In the genomic region with DNA sequence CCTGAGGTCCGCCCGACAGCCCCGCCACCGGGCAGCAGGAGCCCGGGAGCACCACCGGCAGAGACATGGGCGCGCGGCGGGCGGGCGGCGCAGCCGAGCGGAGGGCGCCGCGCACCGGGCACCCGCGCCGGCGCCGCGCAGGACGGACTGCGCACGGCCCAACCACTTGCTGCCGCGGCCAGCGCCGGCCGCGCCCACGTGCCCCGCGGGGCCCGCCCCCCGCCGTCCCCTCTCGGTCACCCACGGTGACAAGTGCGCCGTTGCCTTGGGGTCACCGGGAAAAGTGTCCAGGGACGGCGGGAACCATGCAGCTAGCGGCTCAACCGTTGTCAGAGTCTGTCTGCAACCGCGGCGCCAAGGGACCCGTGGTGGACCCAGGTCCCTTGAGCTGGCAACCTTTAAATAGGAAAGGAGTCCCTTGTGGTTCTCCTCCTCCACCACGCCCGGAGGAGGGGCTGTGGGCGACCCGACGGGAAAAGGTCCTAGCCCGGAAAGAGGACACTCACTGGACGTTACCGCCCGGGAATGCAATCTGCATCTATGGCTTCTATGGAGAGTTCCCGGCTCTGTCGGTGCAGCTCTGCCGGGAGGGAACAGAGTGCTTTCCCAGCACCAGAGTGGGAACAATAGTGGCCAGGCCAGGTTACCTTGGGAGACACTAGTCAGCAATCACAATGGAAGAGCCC, we compare ENCODE assay signal across 8 mouse cellular contexts. TPM values are rescaled to one million over a fixed set of nuclear protein-coding genes. Genes with fewer than 3 reads are reported as not detected.
A peak's percentile ranks its signal among the peaks of the same experiment; 100 is the strongest.
DNase-seq lines count a peak whose midpoint lies in the region; ATAC-seq and TF ChIP-seq lines count a peak whose summit lies in the region.

Fam189a2 (minus strand) TSS at position 149 of the 686 bp plus-strand sequence.

- TF ChIP-seq CTCF in thymus, adult 2 months (IDR thresholded peaks at IDR 0.05; ENCODE audit: borderline replicate concordance, control insufficient read depth, extremely low read depth, insufficient read depth, low read length, poor library complexity) = no peak
- TF ChIP-seq CTCF in lung, adult 2 months (IDR thresholded peaks at IDR 0.05; ENCODE audit: insufficient read depth, low read length) = no peak
- no peak for TF ChIP-seq CTCF in small intestine, adult 2 months (IDR thresholded peaks at IDR 0.05; ENCODE audit: extremely low read depth, insufficient read length, insufficient replicate concordance, low read depth, low read length)

- peaks cover 5% of the 10 kb centered on the region; the same call in 1 of the 2 replicates for H3K27me3 ChIP-seq in thymus, adult 2 months (ENCODE audit: control insufficient read depth, insufficient read depth, low read length)
- H3K27me3 ChIP-seq in embryonic facial prominence, embryonic 11.5 days (ENCODE audit: control insufficient read depth, insufficient read depth, low read length) = peaks cover 18% of the 10 kb centered on the region
- peaks cover 4% of the 10 kb centered on the region; the same call in 1 of the 2 replicates for H3K27me3 ChIP-seq in heart, embryonic 11.5 days (ENCODE audit: control insufficient read depth, insufficient read depth, low read length)
- H3K27me3 ChIP-seq in kidney, embryonic 15.5 days = peaks cover 37% of the 10 kb centered on the region
- H3K27me3 ChIP-seq in small intestine, adult 2 months (ENCODE audit: control insufficient read depth, insufficient read depth, low read length) = no peaks in the 10 kb centered on the region

- TF ChIP-seq POLR2A in thymus, adult 2 months (IDR thresholded peaks at IDR 0.05; ENCODE audit: control insufficient read depth, extremely low read depth, insufficient read depth, low read length, poor library complexity) = no peak
- TF ChIP-seq POLR2A in lung, adult 2 months (IDR thresholded peaks at IDR 0.05; ENCODE audit: borderline replicate concordance, extremely low read depth, low read depth, low read length) = no peak
- TF ChIP-seq POLR2A in small intestine, adult 2 months (IDR thresholded peaks at IDR 0.05; ENCODE audit: low read depth, low read length) = no peak

- H3K4me1 ChIP-seq in thymus, adult 2 months (replicated peaks; ENCODE audit: control insufficient read depth, insufficient read depth, low read length) = no peaks in the 10 kb centered on the region
- no peaks in the 10 kb centered on the region for H3K4me1 ChIP-seq in embryonic facial prominence, embryonic 11.5 days (ENCODE audit: control insufficient read depth, insufficient read depth, low read length)
- peaks cover 8% of the 10 kb centered on the region for H3K4me1 ChIP-seq in heart, embryonic 11.5 days (ENCODE audit: control insufficient read depth, insufficient read depth, low read length)
- H3K4me1 ChIP-seq in kidney, embryonic 15.5 days = peaks cover 41% of the 10 kb centered on the region
- no peaks in the 10 kb centered on the region for H3K4me1 ChIP-seq in lung, adult 2 months (ENCODE audit: control insufficient read depth, insufficient read depth, low read length)
- no peaks in the 10 kb centered on the region; the same call in 1 of the 2 replicates for H3K4me1 ChIP-seq in small intestine, adult 2 months (ENCODE audit: control insufficient read depth, insufficient read depth, insufficient read length, low read length)

- no peak within 1 kb of the TSS for H3K27ac ChIP-seq in thymus, adult 2 months (ENCODE audit: control insufficient read depth, insufficient read depth, low read length)
- no peak within 1 kb of the TSS for H3K27ac ChIP-seq in embryonic facial prominence, embryonic 11.5 days (replicated peaks; ENCODE audit: low read depth, low read length)
- H3K27ac ChIP-seq in heart, embryonic 11.5 days (ENCODE audit: low read depth, low read length) = peak within 1 kb of the TSS; percentile 81
- 0 out of 2 replicates have a peak within 1 kb of the TSS, but pooled peaks have one; percentile 32 for H3K27ac ChIP-seq in kidney, embryonic 15.5 days
- H3K27ac ChIP-seq in small intestine, adult 2 months (ENCODE audit: insufficient read depth, low read depth, low read length) = no peak within 1 kb of the TSS

- no peaks in the 10 kb centered on the region for H3K36me3 ChIP-seq in thymus, adult 2 months (ENCODE audit: control insufficient read depth, insufficient read depth, low read length)
- H3K36me3 ChIP-seq in embryonic facial prominence, embryonic 11.5 days (replicated peaks; ENCODE audit: control insufficient read depth, insufficient read depth, low read depth, low read length) = no peaks in the 10 kb centered on the region
- H3K36me3 ChIP-seq in heart, embryonic 11.5 days (ENCODE audit: control insufficient read depth, insufficient read depth, low read length) = no peaks in the 10 kb centered on the region
- H3K36me3 ChIP-seq in kidney, embryonic 15.5 days = no peaks in the 10 kb centered on the region
- H3K36me3 ChIP-seq in small intestine, adult 2 months (ENCODE audit: control insufficient read depth, insufficient read depth, low read length) = no peaks in the 10 kb centered on the region

- H3K9me3 ChIP-seq in embryonic facial prominence, embryonic 11.5 days (replicated peaks; ENCODE audit: control insufficient read depth, low read length) = no peaks in the 10 kb centered on the region
- H3K9me3 ChIP-seq in heart, embryonic 11.5 days (replicated peaks; ENCODE audit: control insufficient read depth, low read length) = no peaks in the 10 kb centered on the region
- no peaks in the 10 kb centered on the region for H3K9me3 ChIP-seq in kidney, embryonic 15.5 days (replicated peaks)

- WGBS in thymus, adult 2 months = 6% methylated on average over 64 of the region's 65 CpGs
- WGBS in embryonic facial prominence, embryonic 11.5 days = under 1% methylated on average over 39 of the region's 65 CpGs
- WGBS in heart, embryonic 11.5 days (ENCODE audit: insufficient replicate concordance) = 1% methylated on average over 29 of the region's 65 CpGs
- under 1% methylated on average over 56 of the region's 65 CpGs for WGBS in kidney, embryonic 15.5 days
- WGBS in lung, adult 2 months = 2% methylated on average over 59 of the region's 65 CpGs
- 5% methylated on average over 57 of the region's 65 CpGs for WGBS in small intestine, adult 2 months

- peak within 1 kb of the TSS; percentile 67 for H3K9ac ChIP-seq in embryonic facial prominence, embryonic 11.5 days (replicated peaks; ENCODE audit: low read length)
- H3K9ac ChIP-seq in heart, embryonic 11.5 days (ENCODE audit: low read depth, low read length) = peak within 1 kb of the TSS; percentile 82
- H3K9ac ChIP-seq in kidney, embryonic 15.5 days = peak within 1 kb of the TSS; percentile 55

- H3K4me2 ChIP-seq in embryonic facial prominence, embryonic 11.5 days (ENCODE audit: low read depth, low read length) = peak within 1 kb of the TSS; percentile 98
- peak within 1 kb of the TSS; percentile 79 for H3K4me2 ChIP-seq in heart, embryonic 11.5 days
- H3K4me2 ChIP-seq in kidney, embryonic 15.5 days = peak within 1 kb of the TSS; percentile 94

- H3K4me3 ChIP-seq in thymus, adult 2 months (ENCODE audit: control insufficient read depth, insufficient read depth, low read length) = 0 out of 2 replicates have a peak within 1 kb of the TSS, but pooled peaks have one; percentile 8
- peak within 1 kb of the TSS; percentile 58 for H3K4me3 ChIP-seq in embryonic facial prominence, embryonic 11.5 days (ENCODE audit: low read depth, low read length)
- H3K4me3 ChIP-seq in heart, embryonic 11.5 days (ENCODE audit: low read depth, low read length) = peak within 1 kb of the TSS; percentile 74
- H3K4me3 ChIP-seq in kidney, embryonic 15.5 days (replicated peaks) = peak within 1 kb of the TSS; percentile 68
- H3K4me3 ChIP-seq in lung, adult 2 months (replicated peaks; ENCODE audit: extremely low read depth, low read depth, low read length) = peak within 1 kb of the TSS; percentile 86
- H3K4me3 ChIP-seq in small intestine, adult 2 months (ENCODE audit: low read depth, low read length) = peak within 1 kb of the TSS; percentile 92

- DNase-seq in thymus, adult 2 months = no peak
- no peak for DNase-seq in thymus, postnatal 10 days (ENCODE audit: low spot score in 2 of 2)
- peak; percentile 49 for DNase-seq in embryonic facial prominence, embryonic 11.5 days (ENCODE audit: low spot score)
- DNase-seq in lung, adult 2 months = peak; percentile 78
- no peak for DNase-seq in spleen, postnatal 36 days (ENCODE audit: low spot score in 2 of 2)

- peak; percentile 37 for ATAC-seq in embryonic facial prominence, embryonic 11.5 days (replicated peaks; ENCODE audit: insufficient number of reproducible peaks, low FRiP score, low TSS enrichment, low read depth)
- ATAC-seq in heart, embryonic 11.5 days (replicated peaks; ENCODE audit: insufficient number of reproducible peaks, low FRiP score, low TSS enrichment) = peak; percentile 79
- ATAC-seq in kidney, embryonic 15.5 days (replicated peaks; ENCODE audit: low FRiP score) = peak; percentile 83

RNA-seq across cellular contexts. Expression of gene Fam189a2, which starts in this region (rescaled TPM):
- polyA plus RNA-seq in thymus, adult 2 months (2012; rRNA removed) = 2.2 and 4.8 TPM in 2 replicates
- polyA plus RNA-seq in embryonic facial prominence, embryonic 11.5 days (2014; fragmentation: Nextera tagmentation; extraction: Ambion mirVana) = 0.53 and 1.6 TPM in 2 replicates
- polyA plus RNA-seq in heart, embryonic 11.5 days (2014; fragmentation: Nextera tagmentation; extraction: Ambion mirVana) = 8.3 and 9.3 TPM in 2 replicates
- polyA plus RNA-seq in kidney, embryonic 15.5 days (2015; fragmentation: Nextera tagmentation; extraction: Ambion mirVana) = 1.5 and 1.6 TPM in 2 replicates
- 106 and 145 TPM in 2 replicates for polyA plus RNA-seq in lung, adult 2 months (2012; rRNA removed)
- polyA plus RNA-seq in small intestine, adult 2 months (2012; rRNA removed) = 6.3 and 6.4 TPM in 2 replicates

Comparison
In these comparisons a context has a peak if more than half of its experiments do, and no peak if none do; other contexts are left out.
1. RNA of gene Fam189a2 (polyA plus RNA-seq): 106 to 145 TPM in lung, adult 2 months; 8.3 to 9.3 TPM in heart, embryonic 11.5 days, 6.3 to 6.4 TPM in small intestine, adult 2 months, 2.2 to 4.8 TPM in thymus, adult 2 months, 0.53 to 1.6 TPM in embryonic facial prominence, embryonic 11.5 days and 1.5 to 1.6 TPM in kidney, embryonic 15.5 days; every median in the first group is over 10 times any median in the second.
2. DNase-seq: peak in embryonic facial prominence, embryonic 11.5 days (single experiment) and lung, adult 2 months (single experiment); none in thymus, adult 2 months (single experiment), thymus, postnatal 10 days (0 of 2) and spleen, postnatal 36 days (0 of 2).
3. H3K27ac ChIP-seq: peak in heart, embryonic 11.5 days (single experiment) and kidney, embryonic 15.5 days (single experiment); none in thymus, adult 2 months (single experiment), embryonic facial prominence, embryonic 11.5 days (single experiment) and small intestine, adult 2 months (single experiment).
4. H3K4me3 ChIP-seq: peak in every context shown above with its lines; median percentile 92 in small intestine, adult 2 months; 86 in lung, adult 2 months; 74 in heart, embryonic 11.5 days; 68 in kidney, embryonic 15.5 days; 58 in embryonic facial prominence, embryonic 11.5 days; 8 in thymus, adult 2 months.
5. Peak in every context shown above with its lines, with median percentiles within 50 percentile points of each other: ATAC-seq, H3K4me2 ChIP-seq and H3K9ac ChIP-seq.